Mouse (Mus musculus) mouse embryonic stem cell (cell line): ENCODE data around the gene Zfp110.

Experiments used
- in situ Hi-C, 2 experiments: fragments of 300-500 bp; cut with MboI; formaldehyde crosslinking; loops; 1 replicate in 1 of 2; 3 replicates in 1 of 2; pipeline ENCODE4 v1.14.3; 2019 to 2020; ENCODE audit warnings: low sequenced_read_pairs in 2 of 2, low pct_unique_long_range_greater_than_20kb in 1 of 2, mixed read lengths in 1 of 2; ENCODE audit not compliant: unreplicated experiment in 1 of 2

Gene Zfp110

DNA sequence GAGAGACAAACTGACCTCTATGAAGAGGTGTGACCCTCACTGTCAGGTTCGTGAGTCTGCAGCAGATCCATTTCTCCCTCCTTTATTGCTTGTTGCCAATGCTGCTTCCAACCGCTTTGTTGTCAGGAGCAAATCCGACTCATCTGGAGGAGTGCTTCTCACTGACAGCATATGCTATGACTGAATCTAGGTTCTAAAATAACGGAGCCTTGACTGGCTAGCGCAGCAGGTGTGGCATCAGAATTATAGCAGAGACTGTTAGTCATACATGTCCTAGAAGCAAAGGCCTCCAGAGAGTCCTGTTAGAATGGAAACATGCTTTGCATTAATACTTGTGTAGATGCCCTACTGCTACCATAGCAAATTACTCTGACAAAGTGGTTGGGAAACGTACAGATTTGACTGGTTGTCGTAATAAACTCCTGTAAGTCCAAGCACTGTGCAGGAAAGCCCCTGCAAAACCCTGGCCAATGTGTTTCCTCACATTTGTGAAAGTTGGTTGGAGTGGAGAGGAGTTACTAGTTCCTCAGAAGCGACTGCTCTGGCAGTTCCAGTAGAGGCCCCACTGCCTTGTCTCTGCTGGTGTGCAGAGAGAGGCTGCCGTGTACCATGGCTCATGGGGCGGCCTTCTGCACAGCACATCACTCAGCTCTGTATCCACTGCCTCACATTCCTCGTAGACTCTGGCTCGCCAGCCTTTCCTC lies 52.2 kb downstream of the Zfp110 start:
- in situ Hi-C loops: no loop called here

DNA sequence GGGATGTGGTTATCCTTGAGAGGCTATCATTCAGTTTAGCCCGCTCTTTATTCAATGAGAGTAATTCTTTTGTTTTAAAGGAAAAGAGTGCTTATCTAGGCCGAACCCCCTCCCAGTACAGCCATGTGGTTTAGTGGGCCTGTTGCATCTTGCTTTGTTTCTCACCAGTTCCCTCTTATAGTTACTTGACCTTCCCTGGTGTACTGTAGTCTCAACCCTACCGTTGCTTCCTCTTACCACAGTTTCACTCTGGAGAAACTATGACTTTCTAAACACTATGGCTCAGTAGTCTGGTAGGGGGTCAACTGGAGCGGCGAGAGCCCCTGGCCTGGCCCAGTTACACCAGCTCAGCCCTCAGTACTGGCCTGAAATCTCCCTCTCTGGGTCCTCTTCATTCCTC lies 53.0 kb downstream of the Zfp110 start:
- in situ Hi-C loops: no loop called here

DNA sequence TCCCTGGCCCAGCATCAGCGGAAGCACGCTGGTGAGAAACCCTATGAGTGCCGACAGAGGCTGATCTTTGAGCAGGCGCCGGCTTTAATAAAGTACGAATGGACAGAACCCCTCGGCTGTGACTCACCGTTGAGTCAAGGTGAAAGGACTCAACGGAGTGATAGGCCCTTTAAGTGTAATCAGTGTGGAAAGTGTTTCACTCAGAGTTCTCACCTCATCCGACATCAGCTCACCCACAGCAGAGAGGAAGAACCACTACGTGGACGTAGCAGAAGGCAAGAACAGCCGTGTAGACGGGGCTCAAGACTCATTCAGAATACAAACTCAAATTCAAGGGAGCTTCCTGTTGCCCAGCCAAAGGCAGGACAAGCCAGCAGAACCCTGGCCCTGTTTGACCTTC lies 56.4 kb downstream of the Zfp110 start:
- in situ Hi-C loops: no loop called here

- in situ Hi-C loops: no loop called here
These were observed 56.8 kb downstream of the Zfp110 start for GRCm38 (mm10) chr7:12891334-12891733.

- in situ Hi-C loops: no loop called here
These were observed 63.3 kb downstream of the Zfp110 start, which contains the start of gene Zscan22 for GRCm38 (mm10) chr7:12897655-12898410. TSS of gene Zscan22 (plus strand) at chr7:12897815.
